Mouse (Mus musculus) kidney, adult 18-20 months (tissue): ENCODE measurements at regions not wholly inside any gene's neighbourhood (a gene's known extent, or its start where the extent isn't known, plus 50 kb on each side); places are given as distances from the start of the nearest gene placed in this dataset.

Source experiments
- DNase-seq: peaks from one replicate; pipeline ENCODE4 v3.0.0; 2021

GRCm38 (mm10) chr7:115084711-115085380, 341.4 kb downstream of the Insc start:
- DNase-seq, result no peak

GRCm38 (mm10) chr7:115086542-115087448, 343.3 kb downstream of the Insc start:
- no peak for DNase-seq

DNA sequence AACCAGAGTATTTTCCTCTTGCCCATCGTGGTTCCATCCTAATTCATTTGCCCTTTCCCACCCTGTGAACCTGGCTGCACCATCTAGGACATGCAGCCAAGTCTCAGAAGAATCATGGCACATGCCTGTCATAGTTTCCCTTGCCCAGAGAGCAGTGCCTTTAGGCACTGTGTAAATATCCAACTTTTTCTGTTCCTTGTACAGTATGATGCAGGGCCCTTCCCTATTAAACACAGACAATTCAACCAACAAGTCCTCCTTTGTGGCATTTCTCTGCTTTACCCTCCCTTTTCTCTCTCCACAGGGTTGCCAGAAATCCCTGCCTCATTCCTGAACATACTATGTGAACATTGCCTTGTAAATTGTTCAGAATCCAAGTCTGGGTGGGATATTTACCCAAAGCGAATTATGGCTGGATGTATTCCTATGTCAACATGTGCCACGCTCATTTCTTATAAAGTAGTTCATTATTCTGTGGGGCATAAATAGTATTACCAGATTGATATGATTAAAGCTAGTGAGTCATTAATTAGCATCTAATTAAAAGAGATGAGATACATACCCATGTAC, 349.1 kb downstream of the Insc start:
- no peak for DNase-seq

GRCm38 (mm10) chr7:115106041-115106440, 362.5 kb downstream of the Insc start:
- DNase-seq, result no peak

- DNase-seq, result no peak
These were observed 368.8 kb downstream of the Insc start for GRCm38 (mm10) chr7:115112282-115112681.

DNA sequence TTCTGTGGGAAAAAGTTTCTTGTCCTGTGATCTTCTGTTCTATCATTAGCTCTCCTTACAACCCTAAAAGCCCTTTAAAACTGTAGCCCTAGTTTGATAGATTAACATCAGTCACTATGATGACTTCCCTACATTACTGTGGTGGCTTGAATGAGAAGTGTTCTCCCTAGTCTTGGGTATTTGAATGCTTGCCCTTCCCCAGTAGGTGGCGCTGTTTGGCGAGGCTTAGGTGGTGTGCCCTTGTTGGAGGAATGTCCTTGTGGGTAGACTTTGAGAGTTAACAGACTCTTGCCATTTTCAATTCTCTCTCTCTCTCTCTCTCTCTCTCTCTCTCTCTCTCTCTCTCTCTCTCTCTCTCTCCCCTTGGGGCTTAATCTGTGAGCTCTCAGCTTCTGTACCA, 379.8 kb downstream of the Insc start:
- no peak for DNase-seq

GRCm38 (mm10) chr7:115129001-115129400, 385.5 kb downstream of the Insc start:
- DNase-seq, result no peak

- no peak for DNase-seq
These were observed 387.9 kb downstream of the Insc start for GRCm38 (mm10) chr7:115131259-115131969.

- no peak for DNase-seq
These were observed 388.6 kb downstream of the Insc start for GRCm38 (mm10) chr7:115131970-115132551.

DNA sequence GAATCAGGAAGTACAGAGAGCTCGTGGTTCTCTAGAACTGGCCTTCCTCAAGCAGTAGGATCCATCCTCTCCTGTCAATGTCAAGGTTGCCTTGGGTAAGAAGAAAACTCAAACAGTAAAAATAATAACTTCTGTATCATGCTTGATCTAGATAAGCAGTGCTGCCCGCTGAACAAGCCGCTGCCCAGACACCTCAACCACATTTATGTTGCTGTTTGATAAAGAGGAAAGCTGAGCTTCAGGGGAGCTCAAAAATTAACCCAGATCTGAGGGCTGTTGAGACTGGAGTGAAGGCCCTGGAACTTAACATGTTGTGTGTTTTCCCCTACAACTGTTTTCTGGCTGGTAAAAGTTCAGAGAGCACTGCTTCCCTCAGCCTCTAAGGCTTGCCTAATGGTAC, 389.1 kb downstream of the Insc start:
- no peak for DNase-seq

DNA sequence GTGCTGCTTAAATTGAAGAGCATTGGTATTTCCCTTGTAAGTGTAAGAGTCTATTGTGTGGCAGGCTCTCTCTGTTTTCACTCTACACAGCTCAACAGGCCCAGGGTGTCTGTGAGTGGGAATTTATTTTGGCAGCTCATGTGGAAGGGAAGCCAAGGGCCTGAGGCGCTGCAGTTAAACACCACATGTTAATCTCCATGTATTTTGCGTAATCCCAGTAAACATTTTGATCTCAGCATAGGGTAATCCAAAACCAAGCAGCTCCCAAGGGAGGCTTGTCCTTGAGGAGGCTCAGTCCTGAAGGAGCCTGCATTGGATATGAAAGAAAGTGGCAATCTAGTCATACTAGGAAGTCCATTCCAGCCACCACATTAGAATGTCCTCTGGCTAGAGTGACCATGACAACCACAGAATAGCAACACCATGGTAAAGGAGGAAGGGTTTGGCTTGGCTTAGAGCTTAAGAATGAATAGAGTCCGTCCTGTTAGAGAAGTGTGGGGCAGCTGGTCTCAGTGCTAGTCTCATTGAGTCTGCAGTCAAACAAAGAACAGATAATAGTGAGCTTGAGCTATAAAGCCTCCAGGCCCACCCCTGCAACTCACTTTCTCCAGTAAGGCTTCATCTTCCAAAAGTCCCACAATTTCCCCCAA, 391.6 kb downstream of the Insc start:
- no peak for DNase-seq

DNA sequence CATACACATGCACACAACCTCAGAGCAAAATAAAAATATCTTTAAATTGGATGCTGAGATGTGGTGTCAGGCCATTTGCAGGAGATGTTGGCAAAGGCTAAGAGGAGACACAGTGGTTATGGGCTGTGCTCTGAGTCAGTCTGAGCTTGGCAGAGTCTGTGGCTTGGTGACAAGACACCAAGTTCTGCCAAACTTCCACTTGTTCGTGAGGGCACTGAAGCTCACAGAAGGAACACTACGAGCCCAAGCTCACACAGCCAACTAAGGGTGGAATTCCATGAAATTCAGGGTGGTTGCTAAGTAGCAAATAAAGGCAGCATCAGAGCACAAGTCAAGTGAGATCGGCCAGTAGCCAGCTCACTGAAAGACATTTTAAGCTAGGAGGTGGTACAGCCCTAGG, 396.8 kb downstream of the Insc start:
- DNase-seq, result no peak

DNA sequence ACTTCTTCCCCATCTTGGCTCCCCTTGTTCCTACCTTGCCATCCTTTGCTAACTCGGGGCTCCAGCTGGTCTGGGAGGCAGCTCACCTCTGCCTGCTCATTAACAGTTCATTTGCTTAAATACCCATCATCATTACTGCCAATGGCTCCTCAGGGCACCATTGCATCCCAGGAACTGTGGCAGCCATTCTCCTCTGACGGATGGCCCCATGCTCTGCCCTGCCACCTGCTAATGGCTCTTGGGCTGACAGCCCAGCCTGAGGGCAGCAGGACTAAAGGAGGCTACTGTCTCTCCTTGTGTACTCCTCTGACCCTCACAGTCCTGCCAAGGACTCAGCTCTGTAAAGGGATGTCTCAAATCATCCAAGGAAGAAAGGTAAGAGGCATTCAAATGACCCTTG, 398.7 kb downstream of the Insc start:
- DNase-seq, result no peak

DNA sequence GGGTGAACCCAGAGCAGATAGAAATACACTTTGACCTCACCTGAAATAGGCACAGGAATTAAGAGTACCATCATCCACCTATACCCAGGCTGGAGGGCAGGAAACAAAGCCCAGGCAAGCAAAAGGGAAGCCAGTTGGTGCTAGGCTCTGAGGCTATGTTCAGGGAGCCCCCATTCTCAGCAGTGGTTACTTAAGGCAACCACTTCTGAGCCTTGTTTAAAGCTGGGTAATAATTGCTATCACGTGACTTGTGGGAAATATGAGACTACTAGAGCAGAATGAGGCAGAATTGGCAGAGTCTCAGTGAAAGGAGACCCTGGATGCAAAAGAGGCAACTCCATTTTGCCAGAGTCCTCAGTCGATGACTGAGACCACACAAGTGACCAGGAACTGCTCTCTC, 401.5 kb downstream of the Insc start:
- no peak for DNase-seq

DNA sequence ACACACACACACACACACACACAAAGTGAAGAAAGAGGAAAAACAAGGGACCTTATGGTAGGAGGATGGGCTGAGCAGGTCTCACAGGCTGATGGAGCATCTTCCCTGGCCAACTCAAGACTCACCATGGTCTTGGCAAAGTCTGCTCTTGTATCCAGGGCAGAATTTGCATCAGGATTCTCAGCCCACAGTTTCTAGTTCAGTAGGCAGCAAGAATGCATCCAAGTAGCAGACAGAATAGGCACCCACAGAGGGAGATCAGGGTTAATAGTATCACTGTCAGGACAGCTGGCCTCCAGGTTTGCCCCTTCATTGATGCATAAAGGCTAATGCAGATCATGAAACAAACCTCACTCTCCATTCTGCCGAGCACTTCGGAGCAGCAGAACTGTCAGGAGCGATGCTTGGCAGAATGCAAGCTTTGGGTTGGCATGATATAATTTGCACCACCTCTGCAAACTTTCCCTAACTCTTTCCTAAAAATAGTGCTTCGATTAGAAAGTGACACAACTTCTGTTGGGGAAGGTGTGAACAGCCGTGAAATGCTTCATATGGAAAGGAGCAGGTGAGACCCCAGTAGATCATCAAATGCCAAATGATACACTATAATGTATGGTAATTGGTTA, 404.0 kb downstream of the Insc start:
- no peak for DNase-seq

DNA sequence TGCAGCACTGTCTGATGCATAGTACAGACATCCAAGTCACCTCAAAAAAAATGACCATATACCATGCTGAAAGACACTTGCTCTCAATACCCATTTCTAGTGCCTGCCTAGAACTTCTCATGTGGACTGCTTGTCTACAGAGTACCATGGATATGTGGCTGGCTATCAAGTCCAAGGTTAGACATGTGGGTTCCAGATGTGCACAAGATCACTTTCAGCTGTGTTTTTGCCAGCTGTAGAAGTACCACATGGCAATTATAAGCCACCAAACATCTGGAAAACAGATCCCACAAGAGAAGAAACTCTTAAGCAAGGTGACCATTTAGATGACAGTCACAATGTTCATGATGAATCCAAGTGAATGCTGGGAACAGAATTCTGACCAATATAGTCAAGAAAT, 409.8 kb downstream of the Insc start:
- DNase-seq, result no peak

DNA sequence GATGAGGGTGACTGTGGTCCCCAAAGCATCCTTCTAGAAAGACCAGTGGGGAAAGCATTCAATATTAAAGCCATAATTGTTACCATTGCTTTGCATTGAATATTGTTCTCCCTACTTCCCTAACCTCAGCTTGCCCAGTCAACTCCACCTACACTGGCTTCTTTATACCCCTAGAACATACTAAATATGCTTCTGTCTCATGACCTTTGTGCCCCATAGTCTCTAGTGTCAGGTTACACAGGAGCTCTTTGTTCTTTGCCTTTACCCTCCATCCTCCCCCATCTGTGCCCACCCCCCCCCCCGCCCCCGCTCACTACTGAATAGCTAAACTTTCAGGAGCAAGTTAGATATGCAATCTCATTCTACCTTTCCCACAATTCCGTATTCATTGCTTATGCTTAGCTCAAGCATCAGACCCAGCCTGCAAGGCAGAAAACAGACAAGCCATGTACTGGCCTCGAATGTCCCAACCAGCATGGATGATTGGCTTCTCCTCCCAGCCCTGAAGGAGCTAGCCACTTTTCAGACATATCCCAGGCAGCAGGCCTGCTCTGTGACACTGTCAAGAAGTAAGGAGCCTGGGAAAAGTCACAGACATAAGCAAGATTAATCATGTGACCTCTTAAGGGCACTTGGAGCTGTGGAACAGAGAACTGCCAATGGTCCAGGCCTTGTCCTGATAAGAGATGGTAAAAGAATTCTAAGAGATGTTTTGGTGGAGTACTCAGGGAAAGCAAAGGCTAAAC, 410.4 kb downstream of the Insc start:
- DNase-seq, result no peak

DNA sequence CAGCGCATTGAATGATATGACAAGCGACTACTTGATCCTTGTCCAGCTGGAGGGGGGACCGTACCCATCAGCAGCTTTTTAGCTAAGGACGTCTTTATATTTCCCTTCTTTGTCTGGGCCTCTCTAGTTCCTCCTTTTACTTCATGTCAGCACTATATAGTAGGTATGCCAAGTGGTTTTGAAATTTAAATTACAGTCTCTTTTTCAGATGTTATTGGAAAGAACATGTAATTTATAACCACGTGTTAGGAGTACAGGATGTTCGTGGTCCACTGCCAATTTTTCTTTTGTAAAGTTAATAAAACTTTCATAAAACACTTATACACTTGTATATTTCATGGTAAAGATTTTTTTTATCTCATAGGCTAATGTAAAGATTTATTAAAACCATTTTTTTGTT, 426.5 kb downstream of the Insc start:
- DNase-seq, result no peak

DNA sequence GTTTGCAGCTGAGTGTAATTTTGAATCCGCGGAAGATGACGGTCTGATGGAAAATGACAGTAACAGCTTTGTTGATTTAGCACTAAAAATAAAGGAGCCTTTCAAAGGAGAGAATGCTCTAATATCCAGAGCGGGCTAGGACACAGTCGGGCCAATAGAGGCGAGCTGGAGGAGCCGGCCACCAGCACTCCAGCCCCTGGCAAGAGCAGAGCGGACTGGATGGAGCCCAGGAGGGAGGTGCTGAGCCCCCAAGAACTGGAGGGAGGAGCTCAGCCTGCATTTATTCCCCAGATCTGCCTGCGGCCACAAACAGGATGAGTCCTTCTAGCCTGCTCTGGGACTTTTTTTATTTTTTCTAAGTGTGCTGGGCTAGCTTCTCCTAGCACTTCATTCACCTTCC, 426.9 kb downstream of the Insc start:
- no peak for DNase-seq

DNA sequence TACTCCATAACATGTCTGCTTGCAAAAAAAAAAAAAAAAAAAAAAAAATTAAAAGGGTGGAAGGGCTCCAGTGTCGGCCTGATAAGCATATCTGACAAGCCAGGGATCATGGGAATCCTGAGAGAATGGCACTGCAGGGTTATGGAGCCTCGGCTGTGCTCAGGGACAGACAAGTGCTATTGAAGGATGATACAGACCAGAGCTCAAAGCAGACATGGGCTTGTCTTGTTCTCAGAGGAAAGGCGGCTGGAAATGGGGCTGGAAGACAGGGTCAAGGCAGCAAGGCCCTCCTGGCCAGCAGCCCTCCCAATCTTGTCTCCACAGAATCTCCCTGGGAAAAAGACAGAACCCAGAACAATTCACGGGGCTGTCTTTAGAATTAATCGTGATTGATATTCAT, 449.0 kb downstream of the Insc start:
- no peak for DNase-seq
